Mouse (Mus musculus): ENCODE measurements around the gene Nfkbie. TPM values are rescaled to one million over a fixed set of nuclear protein-coding genes. Genes with fewer than 3 reads are reported as not detected.

Nfkbie gene
- polyA plus RNA-seq, 1 experiment: 5.8 TPM

GRCm38 (mm10) chr17:45598891-45599290, 43.4 kb downstream of the Nfkbie start:
- Histone ChIP-seq H3K36me3 (ENCODE audit: control insufficient read depth, insufficient read depth, low read length) (no peaks in the 10 kb centered on the region), H3K27me3 (replicated peaks; ENCODE audit: control insufficient read depth, insufficient read depth, low read length) (no peaks in the 10 kb centered on the region), H3K27ac (ENCODE audit: insufficient read depth, low read depth, low read length) (no peak overlapping the region), H3K4me3 (ENCODE audit: insufficient read depth, low read depth, low read length) (0 out of 2 replicates have a peak overlapping the region, but pooled peaks have one; percentile 35), H3K4me1 (ENCODE audit: control insufficient read depth, insufficient read depth, low read length) (peaks cover 19% of the 10 kb centered on the region)
- TF ChIP-seq CTCF (conservative IDR thresholded peaks at IDR 0.05; ENCODE audit: insufficient read depth, insufficient read length, low read depth, low read length): no peak
- no peak for DNase-seq
- WGBS: 33% methylated on average over 3 of the region's 3 CpGs

DNA sequence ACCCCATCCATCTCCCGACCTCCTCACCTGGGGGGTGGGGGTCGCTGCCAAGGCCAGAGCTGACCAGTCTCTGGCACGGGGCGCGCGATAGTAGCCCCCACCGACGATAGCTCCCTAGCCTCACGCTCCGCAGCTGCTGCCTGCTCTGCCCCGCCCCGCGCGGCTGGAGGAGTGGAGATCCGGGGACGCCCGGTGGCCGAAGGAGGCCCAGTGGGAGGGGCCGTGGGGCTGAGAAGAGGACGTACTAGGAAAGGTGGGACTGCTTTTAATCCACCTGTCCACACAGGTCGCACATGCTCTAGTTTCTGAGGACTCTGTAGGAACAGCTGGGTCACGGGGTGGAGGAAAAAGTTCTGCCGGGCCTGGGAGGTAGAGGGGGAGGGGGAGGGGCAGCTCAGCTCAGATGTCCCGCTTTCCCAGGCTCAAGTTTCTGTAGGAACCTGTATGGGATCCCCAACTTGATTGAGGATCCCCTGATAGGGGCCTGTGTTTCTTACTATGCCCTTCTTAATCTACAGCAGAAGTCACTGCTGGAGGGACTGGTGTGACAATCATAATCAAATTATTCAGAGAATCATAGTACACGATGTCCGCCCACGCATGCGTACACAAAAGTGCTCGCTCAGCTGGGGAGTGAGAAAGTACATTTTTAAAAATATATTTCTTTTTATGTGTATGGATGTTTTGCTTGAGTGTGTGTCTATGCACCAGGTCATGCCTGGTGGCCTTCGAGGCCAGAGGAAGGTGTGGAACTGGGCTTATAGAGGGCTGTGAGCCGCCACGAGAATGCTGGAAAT, 44.1 kb downstream of the Nfkbie start, which contains the start of gene Slc29a1:
Gene Slc29a1, minus strand, starts transcription at position 161 of the 797 bp plus-strand sequence.
- DNase-seq: peak; percentile 79
- peak within 1 kb of the TSS; percentile 30; the same call in 1 of the 2 replicates for H3K27ac ChIP-seq (ENCODE audit: insufficient read depth, low read depth, low read length)

DNA sequence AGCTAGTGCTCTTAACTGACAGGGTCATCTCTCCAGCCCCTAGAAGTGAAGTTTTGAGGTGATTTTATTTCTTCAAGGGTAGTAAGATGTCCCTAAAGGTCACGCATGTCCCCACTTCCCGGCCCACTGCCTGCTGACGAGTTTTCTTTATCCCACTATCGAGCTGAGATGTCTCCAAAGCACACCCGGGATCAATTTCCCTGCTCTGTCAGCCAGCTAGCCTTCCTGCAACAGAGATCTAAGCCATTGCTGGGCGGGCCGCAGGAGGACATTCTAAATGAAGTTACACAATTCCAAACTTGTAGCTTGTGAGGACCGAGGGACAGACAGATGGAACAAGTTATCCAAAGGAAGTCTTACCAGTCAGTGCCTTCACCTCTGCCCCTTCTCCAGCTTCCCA, 44.8 kb downstream of the Nfkbie start:
- H3K27ac ChIP-seq (ENCODE audit: insufficient read depth, low read depth, low read length): no peak overlapping the region
- H3K4me1 ChIP-seq (ENCODE audit: control insufficient read depth, insufficient read depth, low read length): peaks cover 16% of the 10 kb centered on the region
- no peak overlapping the region for H3K4me3 ChIP-seq (ENCODE audit: insufficient read depth, low read depth, low read length)
- H3K36me3 ChIP-seq (ENCODE audit: control insufficient read depth, insufficient read depth, low read length): no peaks in the 10 kb centered on the region
- DNase-seq: no peak
- 76% methylated on average over 8 of the region's 8 CpGs for whole genome bisulfite sequencing
- no peaks in the 10 kb centered on the region for H3K27me3 ChIP-seq (replicated peaks; ENCODE audit: control insufficient read depth, insufficient read depth, low read length)
- TF ChIP-seq POLR2A (IDR thresholded peaks at IDR 0.05; ENCODE audit: low read depth, low read length) (no peak), CTCF (conservative IDR thresholded peaks at IDR 0.05; ENCODE audit: insufficient read depth, insufficient read length, low read depth, low read length) (no peak)

More for the DNA sequence above, 44.1 kb downstream of the Nfkbie start, which contains the start of gene Slc29a1:
- H3K27me3 ChIP-seq (replicated peaks; ENCODE audit: control insufficient read depth, insufficient read depth, low read length): no peaks in the 10 kb centered on the region
- TF ChIP-seq POLR2A (IDR thresholded peaks at IDR 0.05; ENCODE audit: low read depth, low read length) (no peak), CTCF (conservative IDR thresholded peaks at IDR 0.05; ENCODE audit: insufficient read depth, insufficient read length, low read depth, low read length) (no peak)
- no peaks in the 10 kb centered on the region for H3K36me3 ChIP-seq (ENCODE audit: control insufficient read depth, insufficient read depth, low read length)
- H3K4me3 ChIP-seq (ENCODE audit: insufficient read depth, low read depth, low read length): peak within 1 kb of the TSS; percentile 35
- WGBS: 23% methylated on average over 32 of the region's 32 CpGs
- peaks cover 19% of the 10 kb centered on the region for H3K4me1 ChIP-seq (ENCODE audit: control insufficient read depth, insufficient read depth, low read length)

DNA sequence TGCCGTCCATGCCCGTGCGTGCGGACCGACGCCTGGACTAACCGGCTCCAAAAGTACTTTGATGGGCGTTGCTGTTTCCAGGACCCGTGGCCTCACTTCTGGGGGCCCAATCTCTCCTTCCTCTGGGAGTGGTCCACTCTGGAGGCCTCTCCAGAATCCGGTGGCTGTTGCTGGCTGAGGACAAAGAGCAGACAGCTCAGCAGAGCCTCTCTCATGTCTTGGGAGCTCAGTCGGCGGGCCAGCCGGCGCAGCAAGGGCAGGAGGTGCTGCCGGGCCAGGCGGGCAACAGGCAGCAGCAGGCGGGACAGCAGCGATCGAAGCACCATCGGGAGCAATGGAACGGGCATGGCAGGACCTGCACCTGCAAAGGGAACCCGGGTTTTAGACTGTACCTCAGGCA, 45.8 kb downstream of the Nfkbie start:
- no peak for DNase-seq
- Histone ChIP-seq H3K4me1 (ENCODE audit: control insufficient read depth, insufficient read depth, low read length) (peaks cover 10% of the 10 kb centered on the region), H3K27ac (ENCODE audit: insufficient read depth, low read depth, low read length) (peak overlapping the region; percentile 39), H3K27me3 (replicated peaks; ENCODE audit: control insufficient read depth, insufficient read depth, low read length) (no peaks in the 10 kb centered on the region), H3K4me3 (ENCODE audit: insufficient read depth, low read depth, low read length) (no peak overlapping the region), H3K36me3 (ENCODE audit: control insufficient read depth, insufficient read depth, low read length) (no peaks in the 10 kb centered on the region)
- TF ChIP-seq CTCF (conservative IDR thresholded peaks at IDR 0.05; ENCODE audit: insufficient read depth, insufficient read length, low read depth, low read length) (no peak), POLR2A (IDR thresholded peaks at IDR 0.05; ENCODE audit: low read depth, low read length) (no peak)
- 47% methylated on average over 22 of the region's 22 CpGs for WGBS

DNA sequence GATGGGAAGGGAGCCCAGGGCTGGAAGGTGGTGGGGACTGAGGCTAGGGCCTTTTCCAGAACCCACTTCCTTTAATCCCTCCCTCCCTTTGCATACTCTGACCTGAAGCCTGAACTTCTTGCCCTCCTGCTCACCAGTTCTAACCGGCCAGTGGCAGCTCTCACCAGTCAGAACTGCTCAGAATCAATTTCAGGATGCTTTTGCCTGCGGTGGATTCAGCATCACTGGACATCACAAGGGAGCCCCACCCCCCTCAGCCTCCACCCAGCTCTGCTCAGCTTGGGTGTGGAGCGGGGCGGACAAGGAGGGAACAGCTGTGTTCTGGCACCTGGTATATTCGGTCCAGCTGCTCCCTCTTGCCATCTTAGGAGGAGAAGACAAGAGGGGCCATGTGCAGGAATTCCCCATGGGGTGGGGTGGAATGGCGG, 46.4 kb downstream of the Nfkbie start, which contains the start of gene Mymx:
Gene Mymx, minus strand, starts transcription at position 226 of the 428 bp plus-strand sequence.
- Histone ChIP-seq H3K27me3 (replicated peaks; ENCODE audit: control insufficient read depth, insufficient read depth, low read length) (no peaks in the 10 kb centered on the region), H3K27ac (ENCODE audit: insufficient read depth, low read depth, low read length) (peak within 1 kb of the TSS; percentile 39), H3K36me3 (ENCODE audit: control insufficient read depth, insufficient read depth, low read length) (no peaks in the 10 kb centered on the region), H3K4me3 (ENCODE audit: insufficient read depth, low read depth, low read length) (no peak within 1 kb of the TSS), H3K4me1 (ENCODE audit: control insufficient read depth, insufficient read depth, low read length) (peaks cover 4% of the 10 kb centered on the region)
- peak; percentile 76 for DNase-seq
- WGBS: 53% methylated on average over 6 of the region's 6 CpGs
- no peak for TF ChIP-seq POLR2A (IDR thresholded peaks at IDR 0.05; ENCODE audit: low read depth, low read length)
- no peak for TF ChIP-seq CTCF (conservative IDR thresholded peaks at IDR 0.05; ENCODE audit: insufficient read depth, insufficient read length, low read depth, low read length)

GRCm38 (mm10) chr17:45602984-45603383, 47.5 kb downstream of the Nfkbie start:
- H3K4me3 ChIP-seq (ENCODE audit: insufficient read depth, low read depth, low read length): no peak overlapping the region
- WGBS: 93% methylated on average over 3 of the region's 3 CpGs
- DNase-seq: no peak

More at GRCm38 (mm10) chr17:45602984-45603383, 47.5 kb downstream of the Nfkbie start:
- no peak for TF ChIP-seq CTCF (conservative IDR thresholded peaks at IDR 0.05; ENCODE audit: insufficient read depth, insufficient read length, low read depth, low read length)
- TF ChIP-seq POLR2A (IDR thresholded peaks at IDR 0.05; ENCODE audit: low read depth, low read length): no peak
- Histone ChIP-seq H3K27ac (ENCODE audit: insufficient read depth, low read depth, low read length) (no peak overlapping the region), H3K36me3 (ENCODE audit: control insufficient read depth, insufficient read depth, low read length) (no peaks in the 10 kb centered on the region), H3K4me1 (ENCODE audit: control insufficient read depth, insufficient read depth, low read length) (no peaks in the 10 kb centered on the region), H3K27me3 (replicated peaks; ENCODE audit: control insufficient read depth, insufficient read depth, low read length) (no peaks in the 10 kb centered on the region)
